Mouse (Mus musculus): ENCODE measurements around the gene Fhl3. TPM values are rescaled to one million over a fixed set of nuclear protein-coding genes. Genes with fewer than 3 reads are reported as not detected.
A peak's percentile ranks its signal among the peaks of the same experiment; 100 is the strongest.

The Fhl3 gene
- total RNA-seq, 2 experiments from 2014 or later, result 1.4 to 2.2 TPM

GRCm38 (mm10) chr4:124685004-124685403 lies 15.5 kb upstream of the Fhl3 start:
- H3K27ac ChIP-seq, result no peak overlapping the region
- peak; percentile 40 for TF ChIP-seq CTCF (IDR thresholded peaks at IDR 0.05)
- no peak overlapping the region for H3K4me3 ChIP-seq
- intact Hi-C loops (cut with DNase I), result no loop called here
- no peak for DNase-seq (ENCODE audit: extremely low spot score in 1 of 2, low spot score in 2 of 2)

GRCm38 (mm10) chr4:124685453-124685852 lies 15.0 kb upstream of the Fhl3 start:
- intact Hi-C loops (cut with DNase I), result no loop called here
- TF ChIP-seq CTCF (IDR thresholded peaks at IDR 0.05), result no peak
- Histone ChIP-seq H3K27ac (no peak overlapping the region), H3K4me3 (no peak overlapping the region)
- no peak for DNase-seq (ENCODE audit: extremely low spot score in 1 of 2, low spot score in 2 of 2)

- TF ChIP-seq CTCF (IDR thresholded peaks at IDR 0.05), result no peak
- H3K27ac ChIP-seq, result no peak overlapping the region
- H3K4me3 ChIP-seq, result no peak overlapping the region
- intact Hi-C loops (cut with DNase I), result no loop called here
- DNase-seq (ENCODE audit: extremely low spot score in 1 of 2, low spot score in 2 of 2), result no peak
Observed at GRCm38 (mm10) chr4:124685897-124686402, 14.6 kb upstream of the Fhl3 start.

- Histone ChIP-seq H3K27ac (no peak overlapping the region), H3K4me3 (no peak overlapping the region)
- intact Hi-C loops (cut with DNase I), result no loop called here
- no peak for TF ChIP-seq CTCF (IDR thresholded peaks at IDR 0.05)
- no peak for DNase-seq (ENCODE audit: extremely low spot score in 1 of 2, low spot score in 2 of 2)
Observed at GRCm38 (mm10) chr4:124691455-124691854, 9.0 kb upstream of the Fhl3 start.

- Histone ChIP-seq H3K4me3 (peak overlapping the region; percentile 88), H3K27ac (no peak overlapping the region)
- no peak for TF ChIP-seq CTCF (IDR thresholded peaks at IDR 0.05)
- intact Hi-C loops (cut with DNase I), result no loop called here
- DNase-seq (ENCODE audit: extremely low spot score in 1 of 2, low spot score in 2 of 2), result no peak
Observed at GRCm38 (mm10) chr4:124692416-124692861, 8.1 kb upstream of the Fhl3 start.

GRCm38 (mm10) chr4:124693135-124693894 lies 7.2 kb upstream of the Fhl3 start, which contains the start of gene Utp11:
Gene Utp11, minus strand, starts transcription at chr4:124693600.
- DNase-seq (ENCODE audit: extremely low spot score in 1 of 2, low spot score in 2 of 2), result peak; percentile 79 to 84
- Histone ChIP-seq H3K4me3 (peak within 1 kb of the TSS; percentile 88), H3K27ac (peak within 1 kb of the TSS; percentile 79)
- TF ChIP-seq CTCF (IDR thresholded peaks at IDR 0.05), result no peak
- intact Hi-C loops (cut with DNase I), result no loop called here

- DNase-seq (ENCODE audit: extremely low spot score in 1 of 2, low spot score in 2 of 2), result no peak
- Histone ChIP-seq H3K4me3 (no peak overlapping the region), H3K27ac (no peak overlapping the region)
- TF ChIP-seq CTCF (IDR thresholded peaks at IDR 0.05), result no peak
- intact Hi-C loops (cut with DNase I), result no loop called here
Observed at GRCm38 (mm10) chr4:124694572-124694971, 5.9 kb upstream of the Fhl3 start.

GRCm38 (mm10) chr4:124695786-124696516 lies 4.5 kb upstream of the Fhl3 start:
- intact Hi-C loops (cut with DNase I), result no loop called here
- no peak for TF ChIP-seq CTCF (IDR thresholded peaks at IDR 0.05)

GRCm38 (mm10) chr4:124699791-124700190 lies 710 bp upstream of the Fhl3 start:
- Histone ChIP-seq H3K4me3 (no peak overlapping the region), H3K27ac (no peak overlapping the region)
- no peak for TF ChIP-seq CTCF (IDR thresholded peaks at IDR 0.05)
- no peak for DNase-seq (ENCODE audit: extremely low spot score in 1 of 2, low spot score in 2 of 2)
- intact Hi-C loops (cut with DNase I), result no loop called here

More at GRCm38 (mm10) chr4:124695786-124696516, 4.5 kb upstream of the Fhl3 start:
- no peak overlapping the region for H3K27ac ChIP-seq
- no peak overlapping the region for H3K4me3 ChIP-seq
- DNase-seq (ENCODE audit: extremely low spot score in 1 of 2, low spot score in 2 of 2), result no peak

GRCm38 (mm10) chr4:124701052-124701845 lies 748 bp downstream of the Fhl3 start:
- no peak for DNase-seq (ENCODE audit: extremely low spot score in 1 of 2, low spot score in 2 of 2)
- H3K27ac ChIP-seq, result peak overlapping the region; percentile 18; the same call in 1 of the 2 replicates
- TF ChIP-seq CTCF (IDR thresholded peaks at IDR 0.05), result no peak
- peak overlapping the region; percentile 57 for H3K4me3 ChIP-seq
- intact Hi-C loops (cut with DNase I), result no loop called here

- no peak for TF ChIP-seq CTCF (IDR thresholded peaks at IDR 0.05)
- no peak for DNase-seq (ENCODE audit: extremely low spot score in 1 of 2, low spot score in 2 of 2)
- intact Hi-C loops (cut with DNase I), result no loop called here
- Histone ChIP-seq H3K27ac (no peak overlapping the region), H3K4me3 (no peak overlapping the region)
Observed at GRCm38 (mm10) chr4:124701916-124702315, 1.4 kb downstream of the Fhl3 start.

Data from left cerebral cortex, adult 2 months (tissue).